ENCODE assay signal across 24 mouse cellular contexts in genomic region chr15:8728861-8729260, GRCm38 (mm10). TPM values are rescaled to one million over a fixed set of nuclear protein-coding genes. Genes with fewer than 3 reads are reported as not detected.
DNase-seq lines count a peak whose midpoint lies in the region; TF ChIP-seq lines count a peak whose summit lies in the region.
"Had no signal": no experiment of that assay in that cellular context is flagged by ENCODE, and none has a peak within 500 bp of the region (broad histone marks: within the 10 kb centered on the region; RNA-seq: fewer than 3 reads in every experiment).

No protein-coding gene starts in this region.

- H3K36me3 ChIP-seq in CH12.LX (replicated peaks in 1 of 2; ENCODE audit: control insufficient read depth in 1 of 2, insufficient read depth in 1 of 2, low read length in 1 of 2), result no peaks in the 10 kb centered on the region
- H3K36me3 ChIP-seq: G1E had no signal

- H3K79me2 ChIP-seq in CH12.LX (replicated peaks; ENCODE audit: control insufficient read depth, extremely low read depth, insufficient read depth, poor library complexity, severe bottlenecking), result no peaks in the 10 kb centered on the region

- no peak overlapping the region for H3K27ac ChIP-seq in CH12.LX (ENCODE audit: insufficient read depth, low read depth)

- H3K4me1 ChIP-seq in CH12.LX (ENCODE audit: control insufficient read depth in 1 of 2, insufficient read depth in 2 of 2), result peaks cover 3 to 12% of the 10 kb centered on the region in 2 experiments

- no peak overlapping the region for H3K4me3 ChIP-seq in CH12.LX (replicated peaks in 1 of 3; ENCODE audit: low read depth in 2 of 3, low read length in 2 of 3, poor library complexity in 1 of 3)

- no peak overlapping the region for H3K9ac ChIP-seq in CH12.LX (ENCODE audit: insufficient read depth, low read depth)

- no peaks in the 10 kb centered on the region for H3K9me3 ChIP-seq in CH12.LX (replicated peaks; ENCODE audit: low read length)
- H3K9me3 ChIP-seq: G1E had no signal

- dilution Hi-C loops in CH12.LX (cut with MboI; ENCODE audit: extremely low pct_ligation_motif_present, extremely low pct_unique_long_range_greater_than_20kb, low sequenced_read_pairs), result no loop called here

- in situ Hi-C loops in CH12.LX (cut with MboI; ENCODE audit: low pct_ligation_motif_present, low pct_unique_long_range_greater_than_20kb, low sequenced_read_pairs), result no loop called here

- no peak for TF ChIP-seq EP300 in CH12.LX (IDR thresholded peaks at IDR 0.05; ENCODE audit: low read length)

- no peak for TF ChIP-seq RAD21 in CH12.LX (IDR thresholded peaks at IDR 0.05; ENCODE audit: low read depth, low read length)

- DNase-seq in CH12.LX (ENCODE audit: extremely low read depth), result peak; percentile 58
- DNase-seq in ES-CJ7 (ENCODE audit: low read depth, low spot score), result peak; percentile 40
- peak; percentile 82 for DNase-seq in R1 (ENCODE audit: low read depth, low spot score)
- DNase-seq in ZHBTc4 (ENCODE audit: low read depth, low spot score), result peak; percentile 62
- DNase-seq in cerebellum, adult 8-10 months, result no peak
- DNase-seq in right cerebral cortex, postnatal 10 days (ENCODE audit: low spot score in 2 of 2), result no peak
- DNase-seq in adrenal gland, postnatal 25 days, result no peak
- DNase-seq in retina, postnatal 1 day, result no peak
- DNase-seq: adrenal gland, adult 2 months; adrenal gland, adult 8-10 months; adrenal gland, postnatal 10 days; adrenal gland, postnatal 14 days; adrenal gland, postnatal 36 days; B cell, adult 2 months; cerebellum, adult 11 months; cerebellum, adult 11-12 months; cerebellum, adult 18-20 months; cerebellum, adult 2 months; cerebellum, adult 9-10 months; cerebellum, adult 9-11 months; cerebellum, postnatal 10 days had no signal

- no peak for TF ChIP-seq CTCF in CH12.LX (conservative IDR thresholded peaks at IDR 0.05 in 1 of 2, IDR thresholded peaks at IDR 0.05 in 1 of 2; ENCODE audit: low read depth in 2 of 2, low read length in 2 of 2)

- no peak for TF ChIP-seq POLR2A in CH12.LX (IDR thresholded peaks at IDR 0.05; ENCODE audit: low read depth, low read length)

- H3K4me2 ChIP-seq in CH12.LX (ENCODE audit: insufficient read depth, low read depth, poor library complexity, severe bottlenecking), result no peak overlapping the region

- no peaks in the 10 kb centered on the region for H3K27me3 ChIP-seq in CH12.LX (replicated peaks)
- H3K27me3 ChIP-seq: Patski had no signal

TF ChIP-seq in CH12.LX, 34 proteins besides CTCF, POLR2A, EP300 and RAD21:
- TF ChIP-seq CHD2 (IDR thresholded peaks at IDR 0.05; ENCODE audit: low read length) (no peak), RCOR1 (conservative IDR thresholded peaks at IDR 0.05; ENCODE audit: low read depth, low read length) (no peak), ELF1 (IDR thresholded peaks at IDR 0.05; ENCODE audit: low read depth, low read length) (no peak), NRF1 (IDR thresholded peaks at IDR 0.05; ENCODE audit: low read depth, low read length) (no peak)

RNA-seq across cellular contexts. Expression of gene Slc1a3, which starts 18.3 kb away (rescaled TPM):
- total RNA-seq in CH12.LX (2012; rRNA removed) (9.9 and 12.6 TPM in 2 replicates), CH12.LX (2014; rRNA removed) (6.5 and 8.2 TPM in 2 replicates)
- polyA plus RNA-seq in CH12.LX (2012; ENCODE audit: insufficient read length, low read depth), result 3.7 and 4.5 TPM in 2 replicates
- total RNA-seq in adrenal gland, postnatal 25 days (2021), result 14.1 and 16.4 TPM in 2 replicates
- total RNA-seq: MEL had no signal
- polyA plus RNA-seq: G1E had no signal

Comparison
In these comparisons a context has a peak if more than half of its experiments do, and no peak if none do; other contexts are left out.
1. DNase-seq: peak in CH12.LX (single experiment), ES-CJ7 (single experiment), R1 (single experiment) and ZHBTc4 (single experiment); none in cerebellum, adult 8-10 months (single experiment), right cerebral cortex, postnatal 10 days (0 of 2), adrenal gland, postnatal 25 days (single experiment) and retina, postnatal 1 day (single experiment).